Mouse (Mus musculus): ENCODE measurements around the gene Csnk1d. TPM values are rescaled to one million over a fixed set of nuclear protein-coding genes. Genes with fewer than 3 reads are reported as not detected.

Csnk1d gene
- polyA plus RNA-seq, 1 experiment = 106 TPM

DNA sequence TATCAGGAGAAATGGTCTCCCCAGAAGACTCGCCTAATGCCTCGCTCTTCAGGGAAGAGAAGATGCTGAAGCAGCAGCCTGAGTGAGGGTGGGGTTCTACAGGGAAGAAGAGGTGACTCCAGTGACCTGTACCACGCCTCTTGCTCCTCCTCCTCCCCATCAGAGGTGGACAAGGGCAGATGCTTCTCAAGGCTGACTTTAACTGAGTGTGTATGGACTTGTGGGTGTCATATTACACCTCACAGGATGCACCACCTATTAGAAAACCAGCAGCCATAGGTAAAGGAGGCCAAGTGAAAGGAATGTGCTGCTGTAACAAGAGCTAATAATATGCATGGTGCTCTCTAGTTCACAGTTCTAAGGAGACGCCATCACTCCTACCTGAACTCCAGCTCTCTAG is 25.5 kb downstream of the Csnk1d start:
- H3K27me3 ChIP-seq (ENCODE audit: control insufficient read depth, insufficient read depth, low read length) = no peaks in the 10 kb centered on the region
- DNase-seq = no peak
- TF ChIP-seq CTCF (IDR thresholded peaks at IDR 0.05; ENCODE audit: borderline replicate concordance, control insufficient read depth, extremely low read depth, insufficient read depth, low read length, poor library complexity) = no peak
- TF ChIP-seq POLR2A (IDR thresholded peaks at IDR 0.05; ENCODE audit: control insufficient read depth, extremely low read depth, insufficient read depth, low read length, poor library complexity) = no peak
- no peak overlapping the region for H3K4me3 ChIP-seq (ENCODE audit: control insufficient read depth, insufficient read depth, low read length)
- 95% methylated on average over 4 of the region's 4 CpGs for WGBS
- H3K27ac ChIP-seq (ENCODE audit: control insufficient read depth, insufficient read depth, low read length) = no peak overlapping the region
- no peaks in the 10 kb centered on the region for H3K4me1 ChIP-seq (replicated peaks; ENCODE audit: control insufficient read depth, insufficient read depth, low read length)
- peaks cover 89% of the 10 kb centered on the region for H3K36me3 ChIP-seq (ENCODE audit: control insufficient read depth, insufficient read depth, low read length)

DNA sequence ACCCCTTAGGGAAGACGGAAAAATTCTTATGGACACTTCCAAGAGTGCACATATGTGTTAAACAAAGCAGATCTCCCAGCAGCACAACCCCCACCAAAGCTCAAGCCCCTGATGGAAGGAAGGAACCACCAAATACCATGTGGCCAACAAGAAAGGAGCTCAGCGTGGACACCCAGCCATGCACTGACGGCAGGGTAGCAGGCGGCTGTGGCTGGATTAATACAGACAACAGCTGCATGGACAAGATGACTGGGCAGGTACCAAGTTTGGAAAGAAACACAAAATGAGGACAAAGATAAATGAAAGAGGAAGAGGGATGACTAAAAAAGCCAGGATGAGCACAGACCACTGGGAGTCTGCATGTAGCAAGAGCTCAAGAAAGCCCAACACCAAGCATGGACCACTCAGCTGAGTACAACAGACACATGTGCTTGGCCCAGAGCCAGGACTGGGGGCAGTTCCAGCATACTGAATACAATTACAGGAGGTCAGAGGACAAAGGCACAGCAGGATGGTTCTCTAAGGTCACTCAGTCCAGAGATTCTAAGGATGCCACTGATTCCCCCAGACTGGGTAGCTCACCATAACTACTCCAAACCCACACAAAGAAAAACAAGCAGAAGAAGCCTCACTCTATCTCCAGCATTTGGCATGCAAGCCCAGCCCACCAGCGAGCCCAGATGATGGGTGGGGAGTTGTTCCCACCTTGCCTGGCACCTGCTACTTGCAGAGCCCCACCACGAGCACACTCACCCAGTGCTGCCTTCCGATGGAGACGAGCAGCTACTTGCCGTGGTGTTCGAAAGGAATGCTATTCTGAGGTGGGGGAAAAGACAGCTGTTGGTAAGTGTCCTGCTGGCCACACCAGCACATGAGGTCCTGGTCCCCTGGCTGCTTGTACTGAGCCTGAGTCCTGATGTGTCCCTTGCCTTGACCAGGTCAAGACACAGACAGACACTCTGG is 26.7 kb downstream of the Csnk1d start:
- Histone ChIP-seq H3K4me3 (ENCODE audit: control insufficient read depth, insufficient read depth, low read length) (no peak overlapping the region), H3K36me3 (ENCODE audit: control insufficient read depth, insufficient read depth, low read length) (peaks cover 79% of the 10 kb centered on the region), H3K27me3 (ENCODE audit: control insufficient read depth, insufficient read depth, low read length) (no peaks in the 10 kb centered on the region), H3K4me1 (replicated peaks; ENCODE audit: control insufficient read depth, insufficient read depth, low read length) (peaks cover 7% of the 10 kb centered on the region), H3K27ac (ENCODE audit: control insufficient read depth, insufficient read depth, low read length) (no peak overlapping the region)
- no peak for TF ChIP-seq POLR2A (IDR thresholded peaks at IDR 0.05; ENCODE audit: control insufficient read depth, extremely low read depth, insufficient read depth, low read length, poor library complexity)
- TF ChIP-seq CTCF (IDR thresholded peaks at IDR 0.05; ENCODE audit: borderline replicate concordance, control insufficient read depth, extremely low read depth, insufficient read depth, low read length, poor library complexity) = no peak
- DNase-seq = no peak
- WGBS = 92% methylated on average over 10 of the region's 10 CpGs

DNA sequence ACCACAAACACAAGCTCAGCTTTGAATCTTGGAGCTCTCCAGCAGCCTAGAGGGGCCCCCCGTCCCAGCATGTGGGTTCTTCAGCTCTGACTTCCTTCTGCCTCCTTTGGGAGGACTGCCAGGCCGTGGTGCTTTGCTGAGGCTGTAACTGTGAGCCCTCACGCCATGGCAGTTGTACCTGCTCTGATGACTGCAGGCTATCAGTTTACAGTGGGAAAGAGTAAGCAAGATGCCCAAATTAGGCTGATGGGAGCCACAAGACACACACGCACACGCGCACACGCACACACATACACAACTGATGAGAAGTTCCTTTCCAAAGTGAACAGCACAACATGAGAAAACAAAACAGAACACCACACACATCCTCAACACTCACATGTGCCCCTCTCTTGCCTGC is 28.2 kb downstream of the Csnk1d start:
- H3K4me1 ChIP-seq (replicated peaks; ENCODE audit: control insufficient read depth, insufficient read depth, low read length) = peaks cover 13% of the 10 kb centered on the region
- DNase-seq = no peak
- H3K36me3 ChIP-seq (ENCODE audit: control insufficient read depth, insufficient read depth, low read length) = peaks cover 63% of the 10 kb centered on the region
- no peak overlapping the region for H3K27ac ChIP-seq (ENCODE audit: control insufficient read depth, insufficient read depth, low read length)
- no peak for TF ChIP-seq CTCF (IDR thresholded peaks at IDR 0.05; ENCODE audit: borderline replicate concordance, control insufficient read depth, extremely low read depth, insufficient read depth, low read length, poor library complexity)
- no peak for TF ChIP-seq POLR2A (IDR thresholded peaks at IDR 0.05; ENCODE audit: control insufficient read depth, extremely low read depth, insufficient read depth, low read length, poor library complexity)
- H3K4me3 ChIP-seq (ENCODE audit: control insufficient read depth, insufficient read depth, low read length) = no peak overlapping the region
- WGBS = 72% methylated on average over 7 of the region's 7 CpGs
- no peaks in the 10 kb centered on the region for H3K27me3 ChIP-seq (ENCODE audit: control insufficient read depth, insufficient read depth, low read length)

DNA sequence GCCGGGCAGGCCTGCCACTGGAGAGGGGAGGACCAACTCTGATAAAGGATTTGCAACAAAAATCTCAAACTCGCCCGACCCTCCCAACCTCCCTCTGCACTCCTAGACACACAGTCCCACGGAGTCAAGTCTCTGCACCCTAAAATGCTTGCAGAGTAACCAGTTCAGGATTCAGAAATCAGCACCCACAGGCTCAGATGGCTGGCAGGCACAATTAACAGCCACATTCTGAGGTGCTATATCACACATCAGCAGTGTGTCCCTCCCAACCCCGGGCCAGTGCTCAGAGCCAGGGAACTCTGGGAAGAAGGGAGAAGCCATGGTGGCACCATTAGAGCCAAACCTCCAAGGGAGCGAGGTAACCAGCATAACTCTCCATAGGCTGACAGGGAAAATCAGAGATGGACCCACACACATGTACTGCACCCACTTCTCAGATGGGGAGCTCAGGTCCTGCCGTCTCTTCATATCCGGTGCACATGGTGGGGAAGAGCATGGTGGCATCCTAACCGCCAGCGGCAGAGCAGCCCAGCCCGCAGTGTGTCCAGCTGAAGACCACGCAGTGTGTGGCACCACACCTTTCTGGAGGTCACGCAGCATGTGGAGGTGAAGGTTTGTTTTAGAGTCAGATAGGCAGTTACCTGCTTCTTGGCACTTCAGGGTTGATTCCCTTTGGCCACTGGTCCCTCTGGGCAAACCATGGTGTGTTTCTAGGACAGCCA is 28.9 kb downstream of the Csnk1d start:
- TF ChIP-seq CTCF (IDR thresholded peaks at IDR 0.05; ENCODE audit: borderline replicate concordance, control insufficient read depth, extremely low read depth, insufficient read depth, low read length, poor library complexity) = no peak
- no peak for TF ChIP-seq POLR2A (IDR thresholded peaks at IDR 0.05; ENCODE audit: control insufficient read depth, extremely low read depth, insufficient read depth, low read length, poor library complexity)
- Histone ChIP-seq H3K27me3 (ENCODE audit: control insufficient read depth, insufficient read depth, low read length) (no peaks in the 10 kb centered on the region), H3K4me3 (ENCODE audit: control insufficient read depth, insufficient read depth, low read length) (no peak overlapping the region), H3K4me1 (replicated peaks; ENCODE audit: control insufficient read depth, insufficient read depth, low read length) (peaks cover 13% of the 10 kb centered on the region), H3K27ac (ENCODE audit: control insufficient read depth, insufficient read depth, low read length) (no peak overlapping the region), H3K36me3 (ENCODE audit: control insufficient read depth, insufficient read depth, low read length) (peaks cover 56% of the 10 kb centered on the region)
- WGBS = 95% methylated on average over 13 of the region's 13 CpGs
- no peak for DNase-seq

DNA sequence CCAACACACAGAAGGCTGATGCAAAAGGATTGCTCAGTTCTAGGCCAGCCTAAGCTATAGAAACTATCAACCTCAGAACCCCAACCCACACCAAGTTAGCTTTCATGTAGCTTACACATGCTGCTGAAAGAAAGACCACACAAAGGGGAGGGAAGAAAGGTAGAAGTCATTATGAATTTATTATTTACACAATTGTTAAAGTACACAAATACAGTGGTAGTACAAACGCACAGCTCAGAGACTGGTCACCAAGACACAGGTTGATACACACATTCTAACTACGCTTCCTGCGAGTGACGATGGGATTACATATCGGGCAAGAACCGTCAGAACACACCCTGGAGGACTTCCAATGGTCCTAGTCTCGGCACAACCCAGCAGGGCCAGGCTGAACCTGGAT is 29.5 kb downstream of the Csnk1d start:
- TF ChIP-seq POLR2A (IDR thresholded peaks at IDR 0.05; ENCODE audit: control insufficient read depth, extremely low read depth, insufficient read depth, low read length, poor library complexity) = no peak
- TF ChIP-seq CTCF (IDR thresholded peaks at IDR 0.05; ENCODE audit: borderline replicate concordance, control insufficient read depth, extremely low read depth, insufficient read depth, low read length, poor library complexity) = no peak
- peaks cover 50% of the 10 kb centered on the region for H3K36me3 ChIP-seq (ENCODE audit: control insufficient read depth, insufficient read depth, low read length)
- H3K4me3 ChIP-seq (ENCODE audit: control insufficient read depth, insufficient read depth, low read length) = no peak overlapping the region
- no peak for DNase-seq
- H3K4me1 ChIP-seq (replicated peaks; ENCODE audit: control insufficient read depth, insufficient read depth, low read length) = peaks cover 13% of the 10 kb centered on the region
- no peak overlapping the region for H3K27ac ChIP-seq (ENCODE audit: control insufficient read depth, insufficient read depth, low read length)
- H3K27me3 ChIP-seq (ENCODE audit: control insufficient read depth, insufficient read depth, low read length) = no peaks in the 10 kb centered on the region
- WGBS = 95% methylated on average over 7 of the region's 7 CpGs

DNA sequence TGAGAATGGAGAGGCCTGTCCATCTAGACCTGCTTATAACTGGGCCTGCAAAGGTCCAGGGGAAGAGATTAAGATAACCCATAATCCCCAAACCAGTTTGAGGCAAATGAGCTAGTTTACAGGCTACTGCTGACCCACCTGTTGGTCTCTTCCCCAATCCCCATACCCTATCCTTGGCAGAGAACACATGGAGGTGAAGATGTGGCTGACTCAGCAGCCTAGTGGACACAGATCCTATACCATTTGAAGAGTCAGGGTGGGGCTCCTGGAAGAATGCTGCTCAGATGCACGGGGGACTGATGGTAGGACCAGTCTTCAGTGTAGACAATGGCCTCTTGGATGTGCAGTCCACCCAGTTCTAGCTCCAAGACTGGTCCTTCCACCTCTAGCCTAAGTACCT is 30.9 kb downstream of the Csnk1d start:
- peaks cover 36% of the 10 kb centered on the region for H3K36me3 ChIP-seq (ENCODE audit: control insufficient read depth, insufficient read depth, low read length)

More for the DNA sequence above, 30.9 kb downstream of the Csnk1d start:
- H3K4me3 ChIP-seq (ENCODE audit: control insufficient read depth, insufficient read depth, low read length) = no peak overlapping the region
- no peak for DNase-seq
- no peak overlapping the region for H3K27ac ChIP-seq (ENCODE audit: control insufficient read depth, insufficient read depth, low read length)
- TF ChIP-seq POLR2A (IDR thresholded peaks at IDR 0.05; ENCODE audit: control insufficient read depth, extremely low read depth, insufficient read depth, low read length, poor library complexity) = no peak
- TF ChIP-seq CTCF (IDR thresholded peaks at IDR 0.05; ENCODE audit: borderline replicate concordance, control insufficient read depth, extremely low read depth, insufficient read depth, low read length, poor library complexity) = no peak
- 92% methylated on average over 1 of the region's 1 CpGs for WGBS
- no peaks in the 10 kb centered on the region for H3K27me3 ChIP-seq (ENCODE audit: control insufficient read depth, insufficient read depth, low read length)
- peaks cover 13% of the 10 kb centered on the region for H3K4me1 ChIP-seq (replicated peaks; ENCODE audit: control insufficient read depth, insufficient read depth, low read length)

Measured in thymus, adult 2 months (tissue).